In genomic region chr5:73821956-73822545, GRCm38 (mm10) we compare ENCODE assay signal across 18 mouse cellular contexts.
"Had no signal": no experiment of that assay in that cellular context is flagged by ENCODE, and none has a peak within 500 bp of the region (broad histone marks: within the 10 kb centered on the region; RNA-seq: fewer than 3 reads in every experiment).

No protein-coding gene starts in this region.

- ATAC-seq: liver, embryonic 12.5 days had no signal

- H3K4me3 ChIP-seq: kidney, embryonic 15.5 days; limb, embryonic 13.5 days; liver, embryonic 12.5 days; liver, embryonic 15.5 days; lung, embryonic 15.5 days; megakaryocyte, embryonic 14.5 days; midbrain, embryonic 10.5 days; neural tube, embryonic 12.5 days; neural tube, embryonic 15.5 days had no signal

- H3K27ac ChIP-seq: kidney, embryonic 15.5 days; limb, embryonic 13.5 days; liver, embryonic 12.5 days; liver, embryonic 15.5 days; lung, embryonic 15.5 days; midbrain, embryonic 10.5 days; neural tube, embryonic 12.5 days; neural tube, embryonic 15.5 days had no signal

- H3K27me3 ChIP-seq: kidney, embryonic 15.5 days; limb, embryonic 13.5 days; liver, embryonic 12.5 days; liver, embryonic 15.5 days; lung, embryonic 15.5 days; neural tube, embryonic 12.5 days; neural tube, embryonic 15.5 days had no signal

- H3K9ac ChIP-seq: kidney, embryonic 15.5 days; limb, embryonic 13.5 days; liver, embryonic 12.5 days; liver, embryonic 15.5 days; lung, embryonic 15.5 days; neural tube, embryonic 12.5 days; neural tube, embryonic 15.5 days had no signal

- H3K4me2 ChIP-seq: kidney, embryonic 15.5 days; limb, embryonic 13.5 days; liver, embryonic 12.5 days; liver, embryonic 15.5 days; lung, embryonic 15.5 days; neural tube, embryonic 12.5 days; neural tube, embryonic 15.5 days had no signal

- DNase-seq: kidney, adult 11 months; kidney, postnatal 14 days; liver; lung, adult 18-20 months; lung, postnatal 10 days; lung, postnatal 36 days; midbrain, embryonic 14.5 days; thymus, adult 18-20 months; thymus, postnatal 4 days had no signal

- H3K4me1 ChIP-seq: liver, embryonic 12.5 days; liver, embryonic 15.5 days; lung, embryonic 15.5 days; megakaryocyte, embryonic 14.5 days had no signal

- H3K36me3 ChIP-seq: kidney, embryonic 15.5 days; limb, embryonic 13.5 days; liver, embryonic 12.5 days; liver, embryonic 15.5 days; lung, embryonic 15.5 days; midbrain, embryonic 10.5 days; neural tube, embryonic 12.5 days; neural tube, embryonic 15.5 days had no signal

- H3K9me3 ChIP-seq: kidney, embryonic 15.5 days; limb, embryonic 13.5 days; liver, embryonic 12.5 days; liver, embryonic 15.5 days; lung, embryonic 15.5 days; megakaryocyte, embryonic 14.5 days; midbrain, embryonic 10.5 days; neural tube, embryonic 12.5 days; neural tube, embryonic 15.5 days had no signal
